Mouse (Mus musculus): ENCODE results near the gene Rbfox2.

The Rbfox2 gene

GRCm38 (mm10) chr15:77150424-77150841 is 156.4 kb downstream of the Rbfox2 start:
- DNase-seq (ENCODE audit: low read depth in 2 of 2, low spot score in 2 of 2), result no peak

GRCm38 (mm10) chr15:77150000-77150399 is 156.8 kb downstream of the Rbfox2 start:
- no peak for DNase-seq (ENCODE audit: low read depth in 2 of 2, low spot score in 2 of 2)

GRCm38 (mm10) chr15:77149551-77149950 is 157.3 kb downstream of the Rbfox2 start:
- DNase-seq (ENCODE audit: low read depth in 2 of 2, low spot score in 2 of 2), result no peak

GRCm38 (mm10) chr15:77146942-77147341 is 159.9 kb downstream of the Rbfox2 start:
- no peak for DNase-seq (ENCODE audit: low read depth in 2 of 2, low spot score in 2 of 2)

- DNase-seq (ENCODE audit: low read depth in 2 of 2, low spot score in 2 of 2), result no peak
These were observed 161.8 kb downstream of the Rbfox2 start for GRCm38 (mm10) chr15:77144960-77145359.

- DNase-seq (ENCODE audit: low read depth in 2 of 2, low spot score in 2 of 2), result no peak
These were observed 164.0 kb downstream of the Rbfox2 start for GRCm38 (mm10) chr15:77142787-77143186.

GRCm38 (mm10) chr15:77142352-77142751 is 164.5 kb downstream of the Rbfox2 start:
- no peak for DNase-seq (ENCODE audit: low read depth in 2 of 2, low spot score in 2 of 2)

- no peak for DNase-seq (ENCODE audit: low read depth in 2 of 2, low spot score in 2 of 2)
These were observed 165.1 kb downstream of the Rbfox2 start for GRCm38 (mm10) chr15:77141711-77142110.

- no peak for DNase-seq (ENCODE audit: low read depth in 2 of 2, low spot score in 2 of 2)
These were observed 168.5 kb downstream of the Rbfox2 start for GRCm38 (mm10) chr15:77138282-77138681.

GRCm38 (mm10) chr15:77134483-77134882 is 172.3 kb downstream of the Rbfox2 start:
- DNase-seq (ENCODE audit: low read depth in 2 of 2, low spot score in 2 of 2), result no peak

- no peak for DNase-seq (ENCODE audit: low read depth in 2 of 2, low spot score in 2 of 2)
These were observed 177.7 kb downstream of the Rbfox2 start for GRCm38 (mm10) chr15:77129154-77129553.

GRCm38 (mm10) chr15:77127737-77128136 is 179.1 kb downstream of the Rbfox2 start:
- no peak for DNase-seq (ENCODE audit: low read depth in 2 of 2, low spot score in 2 of 2)

GRCm38 (mm10) chr15:77126674-77127073 is 180.1 kb downstream of the Rbfox2 start:
- no peak for DNase-seq (ENCODE audit: low read depth in 2 of 2, low spot score in 2 of 2)

- no peak for DNase-seq (ENCODE audit: low read depth in 2 of 2, low spot score in 2 of 2)
These were observed 182.3 kb downstream of the Rbfox2 start for GRCm38 (mm10) chr15:77124372-77125117.

GRCm38 (mm10) chr15:77122824-77123223 is 184.0 kb downstream of the Rbfox2 start:
- DNase-seq (ENCODE audit: low read depth in 2 of 2, low spot score in 2 of 2), result no peak

GRCm38 (mm10) chr15:77122208-77122607 is 184.6 kb downstream of the Rbfox2 start:
- DNase-seq (ENCODE audit: low read depth in 2 of 2, low spot score in 2 of 2), result no peak

- no peak for DNase-seq (ENCODE audit: low read depth in 2 of 2, low spot score in 2 of 2)
These were observed 187.1 kb downstream of the Rbfox2 start for GRCm38 (mm10) chr15:77119666-77120065.

GRCm38 (mm10) chr15:77117209-77117608 is 189.6 kb downstream of the Rbfox2 start:
- no peak for DNase-seq (ENCODE audit: low read depth in 2 of 2, low spot score in 2 of 2)

- DNase-seq (ENCODE audit: low read depth in 2 of 2, low spot score in 2 of 2), result no peak
These were observed 190.6 kb downstream of the Rbfox2 start for GRCm38 (mm10) chr15:77116139-77116722.

GRCm38 (mm10) chr15:77115456-77115855 is 191.3 kb downstream of the Rbfox2 start:
- DNase-seq (ENCODE audit: low read depth in 2 of 2, low spot score in 2 of 2), result no peak

GRCm38 (mm10) chr15:77113591-77113990 is 193.2 kb downstream of the Rbfox2 start:
- DNase-seq (ENCODE audit: low read depth in 2 of 2, low spot score in 2 of 2), result no peak

- no peak for DNase-seq (ENCODE audit: low read depth in 2 of 2, low spot score in 2 of 2)
These were observed 194.4 kb downstream of the Rbfox2 start for GRCm38 (mm10) chr15:77112378-77112777.

- no peak for DNase-seq (ENCODE audit: low read depth in 2 of 2, low spot score in 2 of 2)
These were observed 194.9 kb downstream of the Rbfox2 start for GRCm38 (mm10) chr15:77111924-77112323.

Measured in CD8-positive naive resting alpha-beta T cell, adult 2 months (primary cell).